Mouse (Mus musculus) small intestine, adult 2 months (tissue): Measurements from ENCODE around the gene Retreg1.

ENCODE experiments used
- CTCF ChIP-seq: fragments of 200-500 bp; IDR thresholded peaks from 2 replicates; pipeline ENCODE4 v1.5.1; 2012; ENCODE audit warnings: low read depth, mild to moderate bottlenecking, control low read depth, inconsistent platforms, low read length, moderate library complexity, mixed read lengths; ENCODE audit not compliant: insufficient replicate concordance, insufficient read length; ENCODE audit errors: extremely low read depth
- POLR2A ChIP-seq: fragments of 200-500 bp; IDR thresholded peaks from 2 replicates; pipeline ENCODE4 v1.6.1; 2012; ENCODE audit warnings: low read depth, mild to moderate bottlenecking, control low read depth, inconsistent platforms, low read length, moderate library complexity

GRCm38 (mm10) chr15:25947383-25947782 lies 104.4 kb downstream of the Retreg1 start:
- TF ChIP-seq POLR2A (no peak), CTCF (no peak)
